Mouse (Mus musculus) frontal cortex, postnatal 14 days (tissue): Measurements from ENCODE around the gene Rbck1.
"Not testable (repeated sequence)": the region's sequence is repeated elsewhere in the genome, so short reads cannot be mapped to it uniquely, and the experiment has no call there.

Source experiments
- DNase-seq, 2 experiments: peaks; one replicate each; pipeline ENCODE4 v3.0.0; 2022; ENCODE audit warnings: low spot score in 2 of 2

Rbck1 gene

GRCm38 (mm10) chr2:152302862-152303261, 29.6 kb downstream of the Rbck1 start:
- DNase-seq, result no peak

GRCm38 (mm10) chr2:152294541-152294940, 37.9 kb downstream of the Rbck1 start:
- no peak for DNase-seq

GRCm38 (mm10) chr2:152293727-152294475, 38.6 kb downstream of the Rbck1 start, which contains the start of gene Tbc1d20:
Gene Tbc1d20, plus strand, starts transcription at chr2:152293828.
- peak; percentile 72 to 88 for DNase-seq

GRCm38 (mm10) chr2:152293179-152293726, 39.2 kb downstream of the Rbck1 start:
- peak in 1 of 2 experiments; percentile 17 for DNase-seq

- no peak for DNase-seq
These were observed 40.0 kb downstream of the Rbck1 start for GRCm38 (mm10) chr2:152292475-152292874.

GRCm38 (mm10) chr2:152289623-152290022, 42.8 kb downstream of the Rbck1 start:
- not testable (repeated sequence) for DNase-seq

- no peak for DNase-seq
These were observed 44.4 kb downstream of the Rbck1 start for GRCm38 (mm10) chr2:152288046-152288445.

- no peak for DNase-seq
These were observed 44.9 kb downstream of the Rbck1 start for GRCm38 (mm10) chr2:152287560-152287959.

- DNase-seq, result no peak
These were observed 51.0 kb downstream of the Rbck1 start for GRCm38 (mm10) chr2:152281407-152281806.

GRCm38 (mm10) chr2:152273639-152274038, 58.8 kb downstream of the Rbck1 start:
- DNase-seq, result no peak
